Mouse (Mus musculus) forebrain, embryonic 12.5 days (tissue): ENCODE measurements around the gene E2f3. TPM values are rescaled to one million over a fixed set of nuclear protein-coding genes. Genes with fewer than 3 reads are reported as not detected.

Experiments
- ATAC-seq: fragments of 200-750 bp; cut with Nextera tagmentation; 2 replicates; pipeline ENCODE4 v1.8.0; 2017; ENCODE audit warnings: moderate TSS enrichment; ENCODE audit not compliant: low FRiP score
- H3K27ac ChIP-seq: fragments of 300-500 bp; sonication (generic); 2 replicates; pipeline ENCODE4 v1.5.1; 2016; ENCODE audit warnings: mild to moderate bottlenecking
- H3K27me3 ChIP-seq: fragments of 300-500 bp; sonication (generic); 2 replicates; pipeline ENCODE4 v1.6.1; 2016; ENCODE audit warnings: mild to moderate bottlenecking
- H3K36me3 ChIP-seq: fragments of 300-500 bp; sonication (generic); replicated peaks from 2 replicates; pipeline ENCODE4 v1.6.1; 2016; ENCODE audit warnings: mild to moderate bottlenecking
- H3K4me1 ChIP-seq: fragments of 300-500 bp; sonication (generic); 2 replicates; pipeline ENCODE4 v1.6.1; 2016
- H3K4me2 ChIP-seq: fragments of 300-500 bp; sonication (generic); 2 replicates; pipeline ENCODE4 v1.6.1; 2016; ENCODE audit warnings: mild to moderate bottlenecking, moderate library complexity
- H3K4me3 ChIP-seq: fragments of 300-500 bp; sonication (generic); replicated peaks from 2 replicates; pipeline ENCODE4 v1.5.1; 2016; ENCODE audit warnings: mild to moderate bottlenecking
- H3K9ac ChIP-seq: fragments of 300-500 bp; sonication (generic); 2 replicates; pipeline ENCODE4 v1.6.1; 2016; ENCODE audit warnings: mild to moderate bottlenecking
- H3K9me3 ChIP-seq: fragments of 300-500 bp; sonication (generic); 2 replicates; pipeline ENCODE4 v1.6.1; 2016
- WGBS: fragments of 180-500 bp; shearing (Covaris S2); methylation state at CpG from one replicate; pipeline ENCODE4 v1.1.7; 2016; 5-methylcytosine and 5-hydroxymethylcytosine counted together
- polyA plus RNA-seq: library from polyadenylated mRNA; unstranded; fragments of >200 nt; fragmentation: Nextera tagmentation; extraction: Ambion mirVana; gene quantifications from 2 replicates; pipeline ENCODE4 v1.2.1, GENCODE M21; 2016

E2f3 gene
- polyA plus RNA-seq, 1 experiment from 2014 or later, result 20.9 TPM

- 98% methylated on average over 9 of the region's 9 CpGs for WGBS
- no peak overlapping the region for H3K27ac ChIP-seq
- no peak overlapping the region for H3K4me3 ChIP-seq
- H3K9me3 ChIP-seq, result peaks cover 14% of the 10 kb centered on the region
- H3K9ac ChIP-seq, result no peak overlapping the region
- ATAC-seq, result no peak
- no peak overlapping the region for H3K4me2 ChIP-seq
- H3K36me3 ChIP-seq, result peaks cover 90% of the 10 kb centered on the region
- H3K4me1 ChIP-seq, result no peaks in the 10 kb centered on the region
- H3K27me3 ChIP-seq, result no peaks in the 10 kb centered on the region
Measured at GRCm38 (mm10) chr13:29908431-29908830, 77.4 kb downstream of the E2f3 start.

GRCm38 (mm10) chr13:29907995-29908394 lies 77.9 kb downstream of the E2f3 start:
- H3K9me3 ChIP-seq, result peaks cover 14% of the 10 kb centered on the region
- H3K4me1 ChIP-seq, result no peaks in the 10 kb centered on the region
- H3K27me3 ChIP-seq, result no peaks in the 10 kb centered on the region
- no peak for ATAC-seq
- WGBS, result 97% methylated on average over 9 of the region's 9 CpGs
- no peak overlapping the region for H3K4me2 ChIP-seq
- no peak overlapping the region for H3K9ac ChIP-seq
- H3K27ac ChIP-seq, result no peak overlapping the region
- peaks cover 86% of the 10 kb centered on the region for H3K36me3 ChIP-seq
- no peak overlapping the region for H3K4me3 ChIP-seq

- no peak for ATAC-seq
- WGBS, result 96% methylated on average over 10 of the region's 10 CpGs
- H3K36me3 ChIP-seq, result peaks cover 75% of the 10 kb centered on the region
Measured at GRCm38 (mm10) chr13:29906734-29907133, 79.1 kb downstream of the E2f3 start.

GRCm38 (mm10) chr13:29903341-29903740 lies 82.5 kb downstream of the E2f3 start:
- 96% methylated on average over 1 of the region's 1 CpGs for WGBS
- H3K4me3 ChIP-seq, result no peak overlapping the region
- no peak overlapping the region for H3K9ac ChIP-seq
- no peaks in the 10 kb centered on the region for H3K27me3 ChIP-seq
- H3K36me3 ChIP-seq, result peaks cover 43% of the 10 kb centered on the region
- peaks cover 14% of the 10 kb centered on the region for H3K9me3 ChIP-seq
- no peak overlapping the region for H3K4me2 ChIP-seq
- H3K4me1 ChIP-seq, result no peaks in the 10 kb centered on the region
- ATAC-seq, result no peak
- no peak overlapping the region for H3K27ac ChIP-seq

More at GRCm38 (mm10) chr13:29906734-29907133, 79.1 kb downstream of the E2f3 start:
- Histone ChIP-seq H3K9me3 (peaks cover 14% of the 10 kb centered on the region), H3K4me2 (no peak overlapping the region), H3K27me3 (no peaks in the 10 kb centered on the region), H3K27ac (no peak overlapping the region), H3K4me1 (no peaks in the 10 kb centered on the region), H3K9ac (no peak overlapping the region), H3K4me3 (no peak overlapping the region)

GRCm38 (mm10) chr13:29902676-29903075 lies 83.2 kb downstream of the E2f3 start:
- H3K9ac ChIP-seq, result no peak overlapping the region
- H3K36me3 ChIP-seq, result peaks cover 37% of the 10 kb centered on the region
- no peaks in the 10 kb centered on the region for H3K27me3 ChIP-seq
- H3K9me3 ChIP-seq, result peaks cover 17% of the 10 kb centered on the region
- WGBS, result 94% methylated on average over 1 of the region's 1 CpGs
- ATAC-seq, result no peak
- no peak overlapping the region for H3K27ac ChIP-seq
- no peak overlapping the region for H3K4me3 ChIP-seq
- no peak overlapping the region for H3K4me2 ChIP-seq
- no peaks in the 10 kb centered on the region for H3K4me1 ChIP-seq

- Histone ChIP-seq H3K4me3 (no peak overlapping the region), H3K27ac (no peak overlapping the region), H3K4me2 (no peak overlapping the region), H3K9me3 (peaks cover 20% of the 10 kb centered on the region), H3K27me3 (no peaks in the 10 kb centered on the region), H3K9ac (no peak overlapping the region), H3K36me3 (peaks cover 26% of the 10 kb centered on the region), H3K4me1 (no peaks in the 10 kb centered on the region)
- ATAC-seq, result no peak
- WGBS, result 88% methylated on average over 4 of the region's 4 CpGs
Measured at GRCm38 (mm10) chr13:29901641-29902040, 84.2 kb downstream of the E2f3 start.

- WGBS, result 93% methylated on average over 3 of the region's 3 CpGs
Measured at GRCm38 (mm10) chr13:29866780-29867179, 119.1 kb downstream of the E2f3 start.

GRCm38 (mm10) chr13:29864331-29864730 lies 121.5 kb downstream of the E2f3 start:
- Histone ChIP-seq H3K36me3 (no peaks in the 10 kb centered on the region), H3K9ac (no peak overlapping the region), H3K27ac (no peak overlapping the region), H3K27me3 (no peaks in the 10 kb centered on the region), H3K4me2 (no peak overlapping the region), H3K4me1 (no peaks in the 10 kb centered on the region), H3K4me3 (no peak overlapping the region), H3K9me3 (no peaks in the 10 kb centered on the region)
- no peak for ATAC-seq
- 52% methylated on average over 6 of the region's 6 CpGs for WGBS

More at GRCm38 (mm10) chr13:29866780-29867179, 119.1 kb downstream of the E2f3 start:
- Histone ChIP-seq H3K4me1 (no peaks in the 10 kb centered on the region), H3K36me3 (no peaks in the 10 kb centered on the region), H3K9ac (no peak overlapping the region), H3K4me2 (no peak overlapping the region), H3K4me3 (no peak overlapping the region), H3K9me3 (no peaks in the 10 kb centered on the region), H3K27ac (no peak overlapping the region), H3K27me3 (no peaks in the 10 kb centered on the region)
- no peak for ATAC-seq

GRCm38 (mm10) chr13:29860087-29860486 lies 125.8 kb downstream of the E2f3 start:
- 78% methylated on average over 2 of the region's 2 CpGs for WGBS
- Histone ChIP-seq H3K27ac (no peak overlapping the region), H3K36me3 (no peaks in the 10 kb centered on the region), H3K4me1 (no peaks in the 10 kb centered on the region), H3K4me2 (no peak overlapping the region), H3K9ac (no peak overlapping the region), H3K9me3 (no peaks in the 10 kb centered on the region), H3K4me3 (no peak overlapping the region), H3K27me3 (no peaks in the 10 kb centered on the region)
- no peak for ATAC-seq

DNA sequence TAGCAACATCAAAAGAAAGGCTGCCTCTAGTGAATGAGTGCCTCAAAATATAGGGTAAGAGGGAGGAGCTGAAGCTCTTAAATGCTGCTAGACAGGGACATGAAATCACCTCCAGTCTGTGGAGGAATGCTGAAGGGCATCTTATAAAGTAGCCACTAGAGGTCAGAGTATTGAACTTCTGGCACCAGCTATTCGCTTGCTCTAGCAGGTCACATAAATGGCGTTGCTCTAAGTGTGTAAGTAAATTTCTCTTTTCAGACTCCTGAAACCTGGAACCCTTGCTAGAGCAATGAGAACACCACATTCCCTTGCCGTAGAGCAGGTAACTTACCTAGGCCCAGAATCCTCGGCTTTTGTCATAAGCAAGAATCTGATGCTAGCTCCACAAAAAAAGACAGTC lies 128.4 kb downstream of the E2f3 start:
- Histone ChIP-seq H3K36me3 (no peaks in the 10 kb centered on the region), H3K9me3 (no peaks in the 10 kb centered on the region), H3K4me2 (no peak overlapping the region), H3K9ac (no peak overlapping the region), H3K27ac (no peak overlapping the region), H3K4me1 (peaks cover 11% of the 10 kb centered on the region), H3K27me3 (no peaks in the 10 kb centered on the region), H3K4me3 (no peak overlapping the region)
- ATAC-seq, result peak; percentile 54
- 28% methylated on average over 4 of the region's 4 CpGs for WGBS

Other genes with a start within 250 kb of the E2f3 start
- 33.9 and 37.2 TPM in 2 replicates for gene Cdkal1, start 130.4 kb downstream of the E2f3 start, polyA plus RNA-seq
- gene Mboat1, start 150.4 kb upstream of the E2f3 start, polyA plus RNA-seq, result 4.7 and 5.1 TPM in 2 replicates